Mouse (Mus musculus) heart, embryonic 13.5 days (tissue): ENCODE results near the gene Sfrp5. TPM values are rescaled to one million over a fixed set of nuclear protein-coding genes. Genes with fewer than 3 reads are reported as not detected.

Source experiments
- ATAC-seq: fragments of 200-750 bp; cut with Nextera tagmentation; 2 replicates; pipeline ENCODE4 v1.8.0; 2017; ENCODE audit warnings: moderate TSS enrichment; ENCODE audit not compliant: insufficient number of reproducible peaks, low FRiP score, low TSS enrichment; ENCODE audit errors: extremely low read depth
- H3K27ac ChIP-seq: fragments of 300-500 bp; sonication (generic); replicated peaks from 2 replicates; pipeline ENCODE4 v1.5.1; 2015; ENCODE audit warnings: moderate library complexity, mild to moderate bottlenecking, inconsistent platforms
- H3K27me3 ChIP-seq: fragments of 300-500 bp; sonication (generic); replicated peaks from 2 replicates; pipeline ENCODE4 v1.6.1; 2015; ENCODE audit warnings: mild to moderate bottlenecking, inconsistent platforms
- H3K36me3 ChIP-seq: fragments of 300-500 bp; sonication (generic); 2 replicates; pipeline ENCODE4 v1.6.1; 2015; ENCODE audit warnings: mild to moderate bottlenecking, inconsistent platforms
- H3K4me1 ChIP-seq: fragments of 300-500 bp; sonication (generic); 2 replicates; pipeline ENCODE4 v1.6.1; 2015; ENCODE audit warnings: inconsistent platforms
- H3K4me2 ChIP-seq: fragments of 300-500 bp; sonication (generic); 2 replicates; pipeline ENCODE4 v1.6.1; 2015; ENCODE audit warnings: inconsistent platforms, mild to moderate bottlenecking, moderate library complexity
- H3K4me3 ChIP-seq: fragments of 300-500 bp; sonication (generic); 2 replicates; pipeline ENCODE4 v1.5.1; 2015; ENCODE audit warnings: moderate library complexity, mild to moderate bottlenecking, inconsistent platforms
- H3K9ac ChIP-seq: fragments of 300-500 bp; sonication (generic); 2 replicates; pipeline ENCODE4 v1.6.1; 2015; ENCODE audit warnings: inconsistent platforms, mild to moderate bottlenecking, moderate library complexity
- H3K9me3 ChIP-seq: fragments of 300-500 bp; sonication (generic); 2 replicates; pipeline ENCODE4 v1.6.1; 2016; ENCODE audit warnings: inconsistent platforms
- WGBS: fragments of 180-500 bp; shearing (Covaris S2); methylation state at CpG from one replicate; pipeline ENCODE4 v1.1.7; 2015; ENCODE audit warnings: mixed read lengths; 5-methylcytosine and 5-hydroxymethylcytosine counted together
- polyA plus RNA-seq: library from polyadenylated mRNA; unstranded; fragments of >200 nt; fragmentation: Nextera tagmentation; extraction: Ambion mirVana; gene quantifications from 2 replicates; pipeline ENCODE4 v1.2.1, GENCODE M21; 2015

Gene Sfrp5
- 4.4 and 5.4 TPM in 2 replicates for polyA plus RNA-seq

DNA sequence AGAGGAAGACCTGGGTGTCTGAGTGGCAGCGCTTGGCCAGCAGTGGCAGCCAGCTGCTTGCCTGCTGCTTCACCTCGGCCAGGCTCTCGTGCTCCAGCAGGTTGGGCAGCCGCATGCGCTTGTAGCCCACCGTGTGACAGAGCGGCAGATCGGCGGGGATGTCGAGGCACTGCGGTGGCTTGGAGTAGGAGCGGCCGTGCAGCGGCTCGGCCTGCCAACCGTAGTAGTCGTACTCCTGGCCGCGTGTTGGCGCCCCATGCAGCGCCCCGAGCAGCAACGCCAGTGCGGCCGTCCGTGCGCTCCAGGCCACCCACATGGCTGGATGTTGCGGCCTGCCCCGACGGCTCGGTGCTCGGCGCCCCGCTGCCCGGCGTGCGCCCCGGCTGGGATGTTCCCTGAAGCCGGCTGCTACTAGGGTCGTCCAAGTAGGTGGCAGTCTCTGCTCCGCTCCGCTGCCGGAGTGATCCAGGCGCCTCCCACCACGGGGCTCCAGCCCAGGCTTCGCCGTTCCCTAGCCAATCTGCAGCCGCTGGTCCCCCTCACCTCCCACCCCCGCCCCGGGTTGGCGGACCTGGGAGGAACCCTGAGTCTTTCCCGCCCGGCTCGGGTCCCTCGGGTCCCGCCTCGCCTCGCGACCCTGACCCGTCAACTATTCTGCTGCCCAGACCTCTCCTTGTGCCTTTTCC is at the start of gene Sfrp5:
Gene Sfrp5 (minus strand): TSS at position 557 of the 686 bp plus-strand sequence.
- H3K27ac ChIP-seq: no peak within 1 kb of the TSS
- ATAC-seq: no peak
- H3K9ac ChIP-seq: peak within 1 kb of the TSS; percentile 59

DNA sequence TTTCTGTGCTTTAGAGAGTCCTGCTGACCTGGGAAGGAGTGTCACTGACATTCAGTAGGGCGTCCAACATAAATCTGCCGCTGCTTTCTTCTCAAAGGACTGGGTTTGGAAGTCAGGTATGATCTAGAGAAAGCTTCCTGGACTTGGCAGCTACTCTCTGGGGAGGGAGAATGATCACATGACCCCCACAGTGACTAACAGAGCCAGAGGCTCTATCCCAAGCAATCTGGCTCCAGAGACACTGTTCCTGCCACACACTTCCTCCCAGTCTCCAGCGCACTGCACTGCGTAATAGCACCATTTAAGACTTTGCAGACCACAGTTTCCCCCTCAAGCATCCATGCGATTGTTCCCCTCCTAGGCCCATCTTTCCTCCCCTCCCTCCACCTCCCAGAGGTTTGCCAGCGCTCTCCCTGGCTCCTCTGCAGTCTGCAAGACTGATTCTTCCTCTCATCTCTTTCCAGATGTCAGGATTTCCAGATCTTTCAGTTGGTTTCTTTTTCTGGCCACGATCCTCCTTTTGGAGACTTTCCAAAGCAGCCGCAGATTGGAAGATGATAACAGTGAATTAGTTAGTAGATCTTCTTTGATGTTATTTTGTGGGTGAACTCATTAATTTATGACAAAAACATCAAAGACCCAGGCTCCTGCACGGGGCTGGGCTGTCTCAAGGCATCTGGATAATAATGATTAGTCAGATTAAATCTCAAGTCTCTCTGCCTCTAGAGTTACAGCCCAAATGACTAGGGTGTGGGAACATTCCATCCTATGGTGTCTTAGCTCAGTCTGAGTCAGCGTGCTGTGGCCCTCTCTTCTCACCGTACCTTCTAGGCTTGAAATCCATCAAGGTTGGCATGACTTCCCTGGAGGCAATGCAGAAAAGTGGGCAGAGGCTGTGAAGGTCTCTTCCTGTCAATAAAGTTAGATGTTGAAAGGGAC is 48.2 kb upstream of the Sfrp5 start:
- Histone ChIP-seq H3K4me2 (no peak overlapping the region), H3K4me1 (peaks cover 10% of the 10 kb centered on the region), H3K9me3 (no peaks in the 10 kb centered on the region), H3K4me3 (no peak overlapping the region), H3K36me3 (no peaks in the 10 kb centered on the region), H3K27ac (no peak overlapping the region), H3K27me3 (peaks cover 47% of the 10 kb centered on the region), H3K9ac (no peak overlapping the region)
- ATAC-seq: no peak
- 65% methylated on average over 11 of the region's 11 CpGs for WGBS

More for the DNA sequence above, at the start of gene Sfrp5:
- Histone ChIP-seq H3K4me2 (peak within 1 kb of the TSS; percentile 68), H3K9me3 (no peaks in the 10 kb centered on the region), H3K27me3 (peaks cover 92% of the 10 kb centered on the region), H3K4me1 (peaks cover 16% of the 10 kb centered on the region), H3K36me3 (no peaks in the 10 kb centered on the region), H3K4me3 (peak within 1 kb of the TSS; percentile 46)
- WGBS: under 1% methylated on average over 60 of the region's 60 CpGs

- no peaks in the 10 kb centered on the region for H3K9me3 ChIP-seq
- no peak within 1 kb of the TSS for H3K9ac ChIP-seq
- H3K4me1 ChIP-seq: peaks cover 9% of the 10 kb centered on the region
- no peak within 1 kb of the TSS for H3K27ac ChIP-seq
- 27% methylated on average over 3 of the region's 3 CpGs for WGBS
- H3K4me3 ChIP-seq: no peak within 1 kb of the TSS
- no peak for ATAC-seq
- H3K27me3 ChIP-seq: peaks cover 31% of the 10 kb centered on the region
- H3K36me3 ChIP-seq: no peaks in the 10 kb centered on the region
- H3K4me2 ChIP-seq: no peak within 1 kb of the TSS
Measured at GRCm38 (mm10) chr19:42247519-42247918, 45.5 kb upstream of the Sfrp5 start, which contains the start of gene Golga7b. Golga7b (plus strand) TSS chr19:42247574.

DNA sequence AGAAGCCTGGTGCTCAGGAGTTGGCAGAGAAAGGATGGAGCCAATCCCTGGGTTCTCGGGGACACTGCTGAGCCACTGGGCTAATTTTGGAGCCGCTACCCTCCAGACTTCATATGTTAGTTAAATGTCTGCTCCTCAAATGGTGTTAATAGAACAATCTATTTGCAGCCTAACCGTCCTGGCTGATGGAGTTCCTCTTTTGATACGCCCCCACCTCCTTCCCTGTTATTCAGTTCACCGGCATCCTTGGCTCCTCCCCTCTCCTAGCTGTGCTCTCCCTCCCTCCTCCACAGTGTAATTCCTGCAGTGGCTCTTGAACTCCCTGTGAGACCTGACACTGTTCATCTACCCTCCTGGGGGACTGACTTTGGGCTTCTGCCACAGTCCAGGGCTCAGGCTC is 44.6 kb upstream of the Sfrp5 start:
- H3K27ac ChIP-seq: no peak overlapping the region
- no peaks in the 10 kb centered on the region for H3K36me3 ChIP-seq
- peaks cover 23% of the 10 kb centered on the region for H3K27me3 ChIP-seq
- WGBS: 50% methylated on average over 5 of the region's 5 CpGs
- no peak overlapping the region for H3K4me2 ChIP-seq
- H3K9me3 ChIP-seq: no peaks in the 10 kb centered on the region
- no peak for ATAC-seq
- peaks cover 9% of the 10 kb centered on the region for H3K4me1 ChIP-seq
- H3K4me3 ChIP-seq: no peak overlapping the region
- no peak overlapping the region for H3K9ac ChIP-seq

GRCm38 (mm10) chr19:42243401-42243800 is 41.3 kb upstream of the Sfrp5 start:
- Histone ChIP-seq H3K4me3 (no peak overlapping the region), H3K27me3 (peaks cover 12% of the 10 kb centered on the region), H3K9me3 (no peaks in the 10 kb centered on the region), H3K4me2 (no peak overlapping the region), H3K4me1 (peaks cover 26% of the 10 kb centered on the region), H3K27ac (no peak overlapping the region), H3K36me3 (no peaks in the 10 kb centered on the region), H3K9ac (no peak overlapping the region)
- 54% methylated on average over 3 of the region's 3 CpGs for WGBS
- no peak for ATAC-seq

DNA sequence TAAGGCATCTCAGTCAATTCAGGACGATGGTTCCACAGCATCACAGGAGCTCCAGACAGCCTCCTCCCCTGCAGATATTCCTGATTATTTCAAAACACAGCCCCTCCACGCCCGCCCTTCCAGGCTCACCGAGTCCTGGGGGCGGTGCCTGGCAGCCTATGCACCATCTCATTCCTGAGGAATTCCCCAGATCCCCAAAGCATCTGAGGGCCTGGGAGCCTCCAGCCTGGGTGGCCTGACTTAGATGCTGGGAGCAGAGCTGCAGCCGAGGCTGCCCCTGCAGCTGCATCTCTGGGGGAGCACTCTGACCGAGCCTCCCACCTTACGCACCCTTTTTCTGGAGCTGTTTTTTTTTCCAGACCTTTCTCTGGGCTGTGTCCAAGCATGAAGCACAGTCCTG is 38.8 kb upstream of the Sfrp5 start:
- Histone ChIP-seq H3K4me1 (peaks cover 26% of the 10 kb centered on the region), H3K27me3 (peaks cover 9% of the 10 kb centered on the region), H3K4me2 (no peak overlapping the region), H3K36me3 (no peaks in the 10 kb centered on the region), H3K4me3 (no peak overlapping the region), H3K9ac (no peak overlapping the region), H3K9me3 (no peaks in the 10 kb centered on the region), H3K27ac (no peak overlapping the region)
- WGBS: 39% methylated on average over 8 of the region's 8 CpGs
- ATAC-seq: no peak

DNA sequence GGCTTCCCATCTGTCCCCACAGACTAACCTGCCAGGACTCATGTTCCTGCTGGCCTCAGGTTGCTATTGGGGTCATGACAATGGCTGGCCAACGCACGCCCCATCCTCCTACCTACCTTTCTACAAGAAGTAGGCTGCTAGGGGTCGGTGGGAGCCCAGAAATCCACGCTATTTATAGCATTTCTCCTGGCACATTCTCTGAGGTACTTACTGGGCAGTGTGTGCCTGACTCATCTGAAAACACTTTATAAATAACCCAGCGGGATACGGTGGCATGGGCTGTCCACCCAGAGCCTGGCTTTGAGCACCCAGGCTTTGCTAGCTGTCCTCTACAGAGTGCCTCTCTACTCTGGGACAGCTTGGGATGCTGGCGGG is 36.3 kb upstream of the Sfrp5 start:
- Histone ChIP-seq H3K9me3 (no peaks in the 10 kb centered on the region), H3K9ac (peak overlapping the region; percentile 50; the same call in 1 of the 2 replicates), H3K4me1 (peaks cover 26% of the 10 kb centered on the region), H3K27ac (peak overlapping the region; percentile 93), H3K4me3 (no peak overlapping the region), H3K36me3 (no peaks in the 10 kb centered on the region), H3K27me3 (no peaks in the 10 kb centered on the region; the same call in none of the 2 replicates), H3K4me2 (peak overlapping the region; percentile 60)
- ATAC-seq: peak; percentile 63; the same call in 1 of the 2 replicates
- WGBS: 30% methylated on average over 7 of the region's 7 CpGs

- Histone ChIP-seq H3K9me3 (no peaks in the 10 kb centered on the region), H3K36me3 (no peaks in the 10 kb centered on the region), H3K4me1 (peaks cover 26% of the 10 kb centered on the region), H3K9ac (peak overlapping the region; percentile 50; the same call in 1 of the 2 replicates), H3K27ac (peak overlapping the region; percentile 93), H3K4me2 (peak overlapping the region; percentile 60), H3K4me3 (no peak overlapping the region), H3K27me3 (no peaks in the 10 kb centered on the region; the same call in none of the 2 replicates)
- WGBS: 27% methylated on average over 4 of the region's 4 CpGs
- ATAC-seq: no peak
Measured at GRCm38 (mm10) chr19:42237602-42238340, 35.7 kb upstream of the Sfrp5 start.

DNA sequence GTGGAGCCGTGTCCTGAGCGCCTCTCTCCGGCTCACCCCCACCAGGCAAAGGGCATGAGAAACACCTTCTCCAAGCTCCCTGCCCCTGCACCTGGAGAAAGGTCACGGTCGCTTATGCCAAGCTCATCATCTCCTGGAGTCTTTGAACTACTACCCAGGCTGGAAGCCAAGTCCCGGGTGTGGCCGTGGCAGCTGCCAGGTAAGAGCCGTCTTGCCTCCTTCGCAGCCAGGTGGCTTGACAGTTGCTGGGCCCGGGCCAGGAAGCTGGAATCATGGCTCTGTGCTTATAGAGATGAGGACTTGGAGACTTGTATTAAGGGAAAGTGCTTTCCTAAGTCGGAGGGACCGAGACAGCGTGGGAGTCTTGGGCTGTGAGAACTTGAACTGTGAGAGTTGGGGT is 28.9 kb upstream of the Sfrp5 start:
- 80% methylated on average over 13 of the region's 13 CpGs for WGBS
- Histone ChIP-seq H3K27me3 (peaks cover 15% of the 10 kb centered on the region; the same call in 1 of the 2 replicates), H3K27ac (no peak overlapping the region), H3K9me3 (no peaks in the 10 kb centered on the region), H3K4me2 (no peak overlapping the region), H3K4me1 (no peaks in the 10 kb centered on the region; the same call in 1 of the 2 replicates), H3K4me3 (no peak overlapping the region), H3K9ac (no peak overlapping the region), H3K36me3 (no peaks in the 10 kb centered on the region)
- no peak for ATAC-seq

DNA sequence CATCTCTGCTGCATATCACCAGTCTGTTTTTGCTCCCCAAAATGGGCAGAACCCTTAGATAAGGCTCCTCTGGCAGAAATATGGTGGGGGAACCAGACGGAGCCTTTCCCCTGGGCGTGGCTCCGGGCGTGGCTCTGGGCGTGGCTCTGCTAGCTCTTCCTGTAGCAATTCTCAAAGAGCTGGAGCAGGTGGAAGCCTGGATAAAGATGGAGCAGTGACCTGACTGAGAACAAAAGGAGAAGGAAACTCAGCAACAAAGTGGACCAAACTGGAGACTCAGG is 28.2 kb upstream of the Sfrp5 start:
- WGBS: 58% methylated on average over 5 of the region's 5 CpGs
- Histone ChIP-seq H3K27me3 (peaks cover 20% of the 10 kb centered on the region), H3K27ac (no peak overlapping the region), H3K9me3 (no peaks in the 10 kb centered on the region), H3K4me3 (no peak overlapping the region), H3K4me2 (no peak overlapping the region), H3K36me3 (no peaks in the 10 kb centered on the region), H3K9ac (no peak overlapping the region), H3K4me1 (no peaks in the 10 kb centered on the region; the same call in 1 of the 2 replicates)
- no peak for ATAC-seq
